Mouse (Mus musculus) lung, postnatal 0 days (tissue): ENCODE data around the gene Coro1b.

Experiments used
- CTCF ChIP-seq: IDR thresholded peaks from 2 replicates; pipeline ENCODE4 v1.5.1; 2016; ENCODE audit warnings: antibody characterized with exemption, mild to moderate bottlenecking
- EP300 ChIP-seq: IDR thresholded peaks from 2 replicates; pipeline ENCODE4 v1.6.1; 2016; ENCODE audit warnings: antibody characterized with exemption, mild to moderate bottlenecking, control low read depth

DNA sequence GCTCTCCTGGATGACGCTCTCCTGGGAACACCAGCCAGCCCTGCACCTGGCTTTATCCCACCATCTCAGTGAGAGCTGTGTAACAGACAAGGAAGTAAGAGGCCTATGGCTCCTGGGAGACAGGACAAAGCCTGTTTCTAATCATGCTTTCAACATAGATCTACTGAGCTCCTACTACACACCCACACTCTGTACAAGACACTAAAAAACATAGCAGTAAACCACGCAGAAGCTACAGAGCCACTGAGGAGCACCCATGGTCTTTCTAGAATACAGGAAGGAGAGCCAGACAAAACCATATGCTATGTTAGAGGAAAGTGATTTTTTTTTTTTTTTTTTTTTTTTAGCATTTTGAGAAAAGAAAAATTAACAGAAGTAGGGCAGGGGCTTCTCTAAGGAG lies 30.1 kb upstream of the Coro1b start:
- TF ChIP-seq EP300: no peak
- no peak for TF ChIP-seq CTCF
